Mouse (Mus musculus) megakaryocyte, embryonic 14.5 days (primary cell): ENCODE results near the gene Hoxa7. TPM values are rescaled to one million over a fixed set of nuclear protein-coding genes. Genes with fewer than 3 reads are reported as not detected.
A peak's percentile ranks its signal among the peaks of the same experiment; 100 is the strongest.

Source experiments
- H3K27me3 ChIP-seq: replicated peaks from 2 replicates; pipeline ENCODE3; 2012; ENCODE audit warnings: inconsistent platforms
- H3K36me3 ChIP-seq: replicated peaks from 2 replicates; pipeline ENCODE3; 2012; ENCODE audit warnings: low read length, inconsistent platforms, mixed read lengths
- H3K4me1 ChIP-seq: 2 replicates; pipeline ENCODE4 v1.6.1; 2012; ENCODE audit warnings: inconsistent platforms
- H3K4me3 ChIP-seq: replicated peaks from 2 replicates; pipeline ENCODE3; 2012; ENCODE audit warnings: moderate library complexity, mild to moderate bottlenecking, inconsistent platforms
- H3K9me3 ChIP-seq: 2 replicates; pipeline ENCODE4 v1.6.1; 2012; ENCODE audit warnings: inconsistent platforms
- FLI1 ChIP-seq: IDR thresholded peaks from 2 replicates; pipeline ENCODE4 v1.6.1; 2012; ENCODE audit warnings: low read length, inconsistent platforms, mixed read lengths
- GATA1 ChIP-seq: IDR thresholded peaks from 3 replicates; pipeline ENCODE4 v1.6.1; 2012; ENCODE audit warnings: mixed read lengths, low read length, inconsistent platforms, borderline replicate concordance
- polyA plus RNA-seq: library from polyadenylated mRNA; stranded (reverse); fragments of >175 nt; gene quantifications from 2 replicates; pipeline ENCODE4 v1.2.3, GENCODE M21; 2012; ENCODE audit warnings: low replicate concordance; ENCODE audit not compliant: insufficient read depth

The Hoxa7 gene
- polyA plus RNA-seq, 1 experiment = 2.8 TPM

DNA sequence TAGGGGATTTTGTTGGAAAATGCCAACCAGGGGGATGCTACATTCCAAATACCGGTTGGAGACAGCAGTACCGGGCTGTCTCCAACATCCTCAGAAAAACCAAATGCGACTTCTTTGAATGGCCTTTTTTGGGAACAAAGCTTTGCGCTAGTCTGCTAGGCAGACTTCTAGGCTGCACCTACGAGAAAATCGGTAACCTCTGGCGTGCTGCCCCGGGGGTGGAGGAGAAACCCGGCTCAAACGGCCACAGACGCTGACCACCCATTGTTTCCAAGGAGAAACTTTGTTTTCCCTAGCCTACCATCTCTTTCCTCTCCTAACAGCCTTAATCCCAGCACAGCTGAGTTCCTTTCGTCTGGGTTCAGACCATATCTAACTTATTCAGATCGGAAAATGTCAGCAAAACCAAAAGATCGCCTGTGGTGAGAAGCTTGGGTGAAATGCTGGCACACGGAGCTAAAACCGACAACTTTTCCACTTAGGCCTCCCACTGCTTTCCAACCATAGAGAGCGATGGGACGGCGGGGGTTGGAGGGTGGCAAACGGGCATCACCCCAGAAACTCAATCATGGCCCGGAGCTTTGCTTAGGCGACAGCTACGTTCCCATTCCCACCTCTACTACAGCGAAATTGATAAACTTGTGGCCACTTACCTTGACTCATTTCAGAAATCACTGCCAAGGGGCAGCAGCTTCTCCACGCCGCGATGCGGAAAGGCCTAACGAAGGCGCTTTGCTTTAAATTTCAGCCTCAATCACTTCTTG, 18.2 kb upstream of the Hoxa7 start:
- Histone ChIP-seq H3K4me3 (peak overlapping the region; percentile 54), H3K36me3 (no peaks in the 10 kb centered on the region), H3K4me1 (peaks cover 15% of the 10 kb centered on the region), H3K9me3 (peaks cover 2% of the 10 kb centered on the region; the same call in 1 of the 2 replicates), H3K27me3 (peaks cover 97% of the 10 kb centered on the region)
- TF ChIP-seq FLI1 = no peak
- TF ChIP-seq GATA1 = no peak

DNA sequence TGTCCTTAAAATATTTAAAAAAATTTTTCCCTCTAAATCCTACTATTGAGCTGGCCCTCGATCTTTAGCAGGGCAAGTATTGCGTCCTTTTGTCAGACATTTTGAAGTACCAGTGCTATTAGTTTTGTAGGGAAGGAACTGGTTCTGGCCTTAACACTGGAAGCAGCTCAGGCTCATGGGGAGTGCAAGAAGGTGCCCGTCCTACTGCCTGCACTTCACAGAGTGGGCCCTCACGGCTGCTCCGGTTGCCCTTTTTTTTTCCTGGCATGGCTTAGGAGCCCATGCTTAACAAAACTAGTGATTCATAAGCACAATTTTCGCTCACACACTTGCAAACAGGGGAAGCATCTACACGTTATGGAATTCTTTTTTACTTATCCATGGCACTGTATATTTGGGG, 17.3 kb upstream of the Hoxa7 start:
- peaks cover 97% of the 10 kb centered on the region for H3K27me3 ChIP-seq
- TF ChIP-seq FLI1 = no peak
- no peak for TF ChIP-seq GATA1
- H3K36me3 ChIP-seq = no peaks in the 10 kb centered on the region
- H3K4me1 ChIP-seq = peaks cover 21% of the 10 kb centered on the region
- H3K4me3 ChIP-seq = no peak overlapping the region
- H3K9me3 ChIP-seq = peaks cover 5% of the 10 kb centered on the region; the same call in 1 of the 2 replicates

DNA sequence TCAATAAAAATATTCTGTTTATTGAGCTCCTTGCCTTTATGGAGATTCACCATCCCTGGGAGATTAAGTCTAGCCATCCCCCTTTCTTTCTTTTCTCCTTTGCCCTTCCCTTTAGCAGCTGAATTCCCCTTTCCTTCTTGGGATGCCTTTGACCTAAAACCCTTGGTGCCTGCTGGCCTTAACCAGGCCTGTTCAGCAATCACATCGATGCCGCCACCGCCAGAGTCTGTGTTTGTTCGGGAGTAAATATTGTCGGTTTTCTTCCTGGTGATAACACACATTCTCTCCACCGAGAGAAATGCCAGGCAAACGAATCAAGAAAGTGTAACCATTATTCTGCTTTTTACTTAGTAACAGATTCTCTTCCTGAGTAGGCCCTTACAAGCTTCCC, 16.5 kb upstream of the Hoxa7 start:
- Histone ChIP-seq H3K4me3 (no peak overlapping the region), H3K9me3 (peaks cover 5% of the 10 kb centered on the region; the same call in 1 of the 2 replicates), H3K36me3 (no peaks in the 10 kb centered on the region), H3K27me3 (peaks cover 97% of the 10 kb centered on the region), H3K4me1 (peaks cover 29% of the 10 kb centered on the region)
- TF ChIP-seq FLI1 (no peak), GATA1 (no peak)

DNA sequence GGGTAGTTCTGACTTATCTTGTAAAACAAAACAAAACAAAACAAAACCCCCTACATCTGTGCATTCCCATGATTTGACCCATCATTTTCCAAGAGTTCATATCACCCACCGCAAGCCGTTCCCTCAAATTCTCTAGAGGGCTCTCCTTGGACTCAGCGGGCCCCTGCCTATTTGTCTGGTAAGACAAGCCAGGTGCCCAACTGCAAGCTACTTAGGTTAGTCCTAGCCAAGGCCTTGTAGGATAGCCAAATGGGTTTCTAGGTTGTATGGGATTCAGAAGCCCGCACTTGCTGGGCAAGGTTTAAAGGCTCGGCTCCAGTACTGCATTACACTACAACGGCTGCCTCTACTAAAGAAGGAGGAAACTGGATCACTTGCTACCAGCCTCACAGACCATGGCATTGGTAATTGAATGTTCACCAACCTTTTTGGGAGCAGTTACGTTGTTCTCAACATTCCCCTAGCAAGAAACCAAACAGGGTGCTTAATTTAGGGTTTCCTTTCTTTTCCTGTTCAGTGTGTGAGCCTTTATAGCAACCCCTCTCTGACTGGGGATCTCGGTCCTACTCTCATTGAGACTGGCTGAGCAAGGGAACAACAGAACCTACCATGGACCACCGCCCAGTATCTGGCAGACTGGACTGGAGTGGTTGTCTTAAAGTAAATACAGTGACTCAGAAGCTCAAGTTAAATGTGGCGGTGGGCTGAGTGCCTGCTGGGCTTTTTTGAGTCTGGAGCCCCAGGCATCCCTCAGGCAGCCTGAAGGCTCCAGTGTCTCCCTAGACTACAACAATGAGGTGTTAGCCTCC, 15.9 kb upstream of the Hoxa7 start:
- Histone ChIP-seq H3K4me1 (peaks cover 35% of the 10 kb centered on the region), H3K4me3 (no peak overlapping the region), H3K36me3 (no peaks in the 10 kb centered on the region), H3K9me3 (peaks cover 5% of the 10 kb centered on the region; the same call in 1 of the 2 replicates), H3K27me3 (peaks cover 97% of the 10 kb centered on the region)
- TF ChIP-seq FLI1 (no peak), GATA1 (no peak)

DNA sequence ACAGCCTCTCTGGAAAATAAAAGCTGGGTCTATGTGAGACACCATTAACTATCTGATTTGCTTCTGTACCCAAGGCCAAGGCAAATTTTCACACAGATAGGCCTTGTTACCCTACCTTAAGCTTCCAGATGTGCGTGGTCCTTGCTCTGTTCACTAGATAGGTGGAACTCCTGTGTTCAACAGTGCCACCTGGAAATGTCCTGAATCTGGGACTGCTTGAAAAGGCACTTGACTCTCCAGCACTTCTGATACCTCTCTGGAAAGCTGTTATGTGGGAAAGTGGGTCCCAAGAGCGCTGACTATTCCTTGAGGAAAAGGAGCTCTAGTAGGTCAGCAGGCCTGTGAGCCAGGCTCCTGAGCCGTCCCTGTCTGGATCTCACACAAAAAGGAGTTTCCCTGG, 15.2 kb upstream of the Hoxa7 start:
- H3K4me1 ChIP-seq = peaks cover 43% of the 10 kb centered on the region
- no peak for TF ChIP-seq GATA1
- TF ChIP-seq FLI1 = no peak
- no peak overlapping the region for H3K4me3 ChIP-seq
- no peaks in the 10 kb centered on the region for H3K36me3 ChIP-seq
- peaks cover 98% of the 10 kb centered on the region for H3K27me3 ChIP-seq
- peaks cover 5% of the 10 kb centered on the region; the same call in 1 of the 2 replicates for H3K9me3 ChIP-seq

DNA sequence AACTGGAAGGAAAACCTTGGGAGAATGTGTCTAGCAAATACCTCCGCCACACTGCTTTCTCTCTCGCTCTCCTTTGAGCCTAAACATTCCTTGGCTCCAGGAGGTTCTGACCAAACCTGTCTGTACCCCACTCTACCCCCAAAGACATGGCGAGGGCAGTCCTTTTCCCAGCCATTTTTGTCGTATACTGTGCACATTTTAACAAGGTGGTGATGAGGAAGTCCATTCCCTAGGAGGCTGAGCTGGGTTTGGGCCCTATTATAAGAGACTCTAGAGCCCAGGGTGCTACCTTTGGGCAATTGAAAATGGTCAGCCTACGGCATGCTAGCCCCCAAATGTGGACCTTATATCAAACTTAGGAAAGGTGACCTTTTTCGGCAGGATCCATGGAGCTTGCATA, 14.2 kb upstream of the Hoxa7 start:
- no peaks in the 10 kb centered on the region for H3K36me3 ChIP-seq
- peaks cover 96% of the 10 kb centered on the region for H3K27me3 ChIP-seq
- peaks cover 43% of the 10 kb centered on the region for H3K4me1 ChIP-seq
- no peak overlapping the region for H3K4me3 ChIP-seq
- H3K9me3 ChIP-seq = peaks cover 5% of the 10 kb centered on the region; the same call in 1 of the 2 replicates
- no peak for TF ChIP-seq GATA1

DNA sequence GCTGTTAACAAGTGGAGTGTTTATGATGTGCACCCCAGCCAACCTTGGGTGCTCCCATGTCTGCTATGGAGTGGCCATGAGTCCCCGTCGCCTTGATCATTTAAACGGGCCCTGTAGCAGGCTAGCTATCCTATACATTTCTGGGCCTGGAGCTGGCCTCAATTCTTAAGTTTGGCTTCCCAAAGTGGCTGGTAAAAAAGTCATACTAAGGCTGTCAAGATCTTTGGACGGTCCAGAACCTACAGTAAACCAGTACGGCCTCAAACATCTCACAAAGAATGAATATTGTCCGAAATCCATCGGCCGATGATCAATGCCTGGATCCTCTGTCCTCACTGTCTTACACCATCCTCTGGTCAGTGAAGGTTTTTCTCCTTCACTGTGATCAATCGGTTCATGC, 13.6 kb upstream of the Hoxa7 start:
- no peak for TF ChIP-seq GATA1
- TF ChIP-seq FLI1 = no peak
- H3K4me1 ChIP-seq = peaks cover 43% of the 10 kb centered on the region
- H3K9me3 ChIP-seq = peaks cover 5% of the 10 kb centered on the region; the same call in 1 of the 2 replicates
- no peaks in the 10 kb centered on the region for H3K36me3 ChIP-seq
- H3K27me3 ChIP-seq = peaks cover 96% of the 10 kb centered on the region
- H3K4me3 ChIP-seq = no peak overlapping the region

DNA sequence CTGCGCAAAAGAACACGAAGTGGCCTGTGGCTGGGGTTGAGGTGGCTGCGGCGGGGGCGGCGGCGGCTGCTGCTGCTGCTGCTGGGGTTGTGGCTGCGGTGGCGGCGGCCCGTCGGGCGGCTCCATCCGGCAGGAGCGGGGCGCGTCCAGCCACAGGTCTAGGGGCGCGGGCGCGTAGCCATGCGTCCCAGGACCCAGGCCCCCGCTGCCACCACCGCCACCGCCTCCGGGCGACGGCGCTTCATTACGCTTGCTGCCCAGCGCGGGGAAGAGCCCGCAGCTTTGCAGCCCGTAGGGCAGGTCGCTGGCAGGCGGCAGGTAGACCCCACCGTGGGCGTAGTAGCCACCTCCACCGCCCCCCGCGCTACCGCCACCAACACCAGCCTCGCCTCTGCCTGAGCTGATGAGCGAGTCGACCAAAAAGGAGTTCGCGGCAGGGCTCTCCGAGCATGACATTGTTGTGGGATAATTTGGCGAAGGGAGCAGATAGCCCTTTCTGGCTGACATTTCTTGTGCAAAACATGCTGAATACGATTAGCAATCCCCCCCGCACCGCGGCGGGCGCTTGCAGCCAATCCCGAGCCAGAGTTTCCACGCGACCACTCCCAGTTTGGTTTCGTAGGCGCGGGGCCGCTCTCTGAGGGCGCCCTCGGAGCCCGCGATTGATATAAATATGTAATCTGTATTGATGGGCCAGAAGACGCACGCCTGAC, 12.9 kb upstream of the Hoxa7 start:
- TF ChIP-seq FLI1 (no peak), GATA1 (no peak)
- Histone ChIP-seq H3K4me1 (peaks cover 44% of the 10 kb centered on the region), H3K9me3 (peaks cover 5% of the 10 kb centered on the region; the same call in 1 of the 2 replicates), H3K36me3 (no peaks in the 10 kb centered on the region), H3K4me3 (peak overlapping the region; percentile 85), H3K27me3 (peaks cover 96% of the 10 kb centered on the region)

DNA sequence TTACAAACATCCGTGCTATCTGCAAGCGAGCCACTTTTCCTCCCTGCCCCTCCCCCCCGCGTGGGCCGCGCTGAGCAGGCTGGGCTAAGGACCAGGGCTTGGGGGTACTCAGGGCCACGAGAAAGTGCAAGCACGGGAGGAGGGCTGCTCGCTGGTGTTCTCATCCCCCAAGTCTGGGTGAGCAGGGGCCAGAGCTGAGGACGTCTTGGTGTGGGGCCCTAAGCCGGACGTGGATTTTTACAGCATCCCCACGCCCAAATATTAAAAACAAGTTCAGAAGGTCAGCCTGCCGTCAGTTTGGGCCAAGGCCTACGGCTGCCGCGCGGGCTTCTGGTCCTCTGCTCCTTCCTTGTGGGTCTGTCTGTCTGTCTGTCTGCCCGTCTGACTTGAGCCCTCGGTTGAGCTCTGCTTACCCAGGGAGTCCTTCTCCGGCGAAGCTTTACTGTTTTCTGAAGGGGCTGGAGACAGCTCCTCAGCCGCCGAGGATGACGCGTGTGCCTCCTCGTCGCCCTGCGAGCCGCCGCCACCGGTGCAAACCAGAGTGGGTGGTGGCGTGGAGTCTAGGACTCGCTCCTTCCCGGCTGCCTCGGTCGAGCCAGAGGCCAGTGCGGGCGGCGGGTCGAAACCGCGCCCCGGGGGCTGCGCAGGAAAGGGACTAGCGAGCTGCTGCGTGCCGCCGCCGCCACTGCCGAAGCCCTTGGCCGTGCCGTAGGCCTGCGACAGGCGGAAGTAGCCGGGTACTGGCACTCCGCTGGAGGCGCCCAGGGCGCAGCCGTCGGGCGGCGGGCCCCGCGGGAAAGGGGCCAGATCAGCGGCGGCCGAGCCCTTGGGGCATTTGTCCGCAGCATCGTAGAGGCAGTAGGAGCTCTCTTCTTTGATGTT, 12.1 kb upstream of the Hoxa7 start:
- Histone ChIP-seq H3K4me3 (peak overlapping the region; percentile 85), H3K36me3 (no peaks in the 10 kb centered on the region), H3K4me1 (peaks cover 52% of the 10 kb centered on the region), H3K9me3 (peaks cover 5% of the 10 kb centered on the region; the same call in 1 of the 2 replicates), H3K27me3 (peaks cover 96% of the 10 kb centered on the region)
- TF ChIP-seq FLI1 = no peak
- no peak for TF ChIP-seq GATA1
